Mouse (Mus musculus) C2C12 (cell line): Measurements from ENCODE around the gene Lrp1. TPM values are rescaled to one million over a fixed set of nuclear protein-coding genes. Genes with fewer than 3 reads are reported as not detected.

ENCODE experiments used
- H3K27me3 ChIP-seq: one replicate; pipeline ENCODE4 v1.6.1; 2011; ENCODE audit not compliant: control insufficient read depth, insufficient read depth, insufficient read length
- H3K36me3 ChIP-seq: one replicate; pipeline ENCODE4 v1.6.1; 2011; ENCODE audit not compliant: control insufficient read depth, insufficient read depth
- H3K4me3 ChIP-seq: one replicate; pipeline ENCODE4 v1.5.1; 2011; ENCODE audit warnings: mild to moderate bottlenecking, control low read depth; ENCODE audit not compliant: poor library complexity, insufficient read depth, severe bottlenecking
- H3K79me2 ChIP-seq: one replicate; pipeline ENCODE4 v1.6.1; 2011; ENCODE audit not compliant: control insufficient read depth, insufficient read depth
- H3K79me3 ChIP-seq: one replicate; pipeline ENCODE4 v1.6.1; 2011; ENCODE audit warnings: low read depth, control low read depth
- H3ac ChIP-seq: one replicate; pipeline ENCODE3; 2011; ENCODE audit warnings: low read depth; ENCODE audit not compliant: control insufficient read depth, insufficient read length
- CEBPB ChIP-seq: IDR thresholded peaks from one replicate; pipeline ENCODE4 v1.6.1; 2011; ENCODE audit warnings: low read depth, mild to moderate bottlenecking, control low read depth, moderate library complexity
- CTCF ChIP-seq: IDR thresholded peaks from one replicate; pipeline ENCODE4 v1.5.1; 2011; ENCODE audit not compliant: control insufficient read depth, insufficient read depth, insufficient read length
- FOSL1 ChIP-seq: IDR thresholded peaks from one replicate; pipeline ENCODE4 v1.8.0; 2011; ENCODE audit warnings: mild to moderate bottlenecking, low read length; ENCODE audit not compliant: poor library complexity, insufficient read depth, severe bottlenecking
- MAX ChIP-seq: IDR thresholded peaks from one replicate; pipeline ENCODE4 v1.6.1; 2011; ENCODE audit warnings: mild to moderate bottlenecking, control low read depth
- MYOD1 ChIP-seq: IDR thresholded peaks from one replicate; pipeline ENCODE4 v1.6.1; 2011; ENCODE audit warnings: low read depth; ENCODE audit not compliant: control insufficient read depth, insufficient read length
- MYOG ChIP-seq: IDR thresholded peaks from one replicate; pipeline ENCODE4 v1.6.1; 2011; ENCODE audit not compliant: control insufficient read depth, insufficient read length; ENCODE audit errors: extremely low read depth
- USF1 ChIP-seq: IDR thresholded peaks from one replicate; pipeline ENCODE4 v1.6.1; 2011; ENCODE audit warnings: low read depth, mild to moderate bottlenecking, control low read depth, moderate library complexity
- polyA plus RNA-seq: library from polyadenylated mRNA; unstranded; fragments of >200 nt; fragmentation: generic; extraction: Trizol; gene quantifications from one replicate; pipeline ENCODE4 v1.2.1, GENCODE M21; 2012; ENCODE audit warnings: missing spikeins

Gene Lrp1
- polyA plus RNA-seq, 1 experiment, result 190 TPM

- no peak overlapping the region for H3ac ChIP-seq
- H3K4me3 ChIP-seq, result no peak overlapping the region
- TF ChIP-seq MAX, result no peak
- TF ChIP-seq MYOG, result no peak
- no peak for TF ChIP-seq USF1
- no peak for TF ChIP-seq CTCF
- no peak for TF ChIP-seq MYOD1
- no peak for TF ChIP-seq CEBPB
- TF ChIP-seq FOSL1, result no peak
- H3K36me3 ChIP-seq, result peaks cover 6% of the 10 kb centered on the region
- H3K27me3 ChIP-seq, result no peaks in the 10 kb centered on the region
- H3K79me2 ChIP-seq, result peaks cover 23% of the 10 kb centered on the region
- H3K79me3 ChIP-seq, result peaks cover 21% of the 10 kb centered on the region
Measured at GRCm38 (mm10) chr10:127623439-127624216, 2.7 kb upstream of the Lrp1 start.

- Histone ChIP-seq H3K27me3 (no peaks in the 10 kb centered on the region), H3K4me3 (no peak overlapping the region)
Measured at GRCm38 (mm10) chr10:127622661-127623060, 1.7 kb upstream of the Lrp1 start.

GRCm38 (mm10) chr10:127622057-127622392, 1.1 kb upstream of the Lrp1 start:
- H3K79me3 ChIP-seq, result peaks cover 37% of the 10 kb centered on the region
- H3K27me3 ChIP-seq, result no peaks in the 10 kb centered on the region
- peaks cover 39% of the 10 kb centered on the region for H3K79me2 ChIP-seq
- H3K36me3 ChIP-seq, result peaks cover 12% of the 10 kb centered on the region
- no peak for TF ChIP-seq MYOG
- peak; percentile 47 for TF ChIP-seq CTCF
- H3K4me3 ChIP-seq, result peak overlapping the region; percentile 29
- peak overlapping the region; percentile 55 for H3ac ChIP-seq

More at GRCm38 (mm10) chr10:127622661-127623060, 1.7 kb upstream of the Lrp1 start:
- no peak for TF ChIP-seq USF1
- Histone ChIP-seq H3ac (no peak overlapping the region), H3K79me3 (peaks cover 31% of the 10 kb centered on the region), H3K79me2 (peaks cover 32% of the 10 kb centered on the region), H3K36me3 (peaks cover 12% of the 10 kb centered on the region)

- TF ChIP-seq USF1 (no peak), CTCF (no peak), CEBPB (no peak), MYOG (no peak), FOSL1 (peak; percentile 59), MYOD1 (no peak), MAX (peak; percentile 95)
- H3ac ChIP-seq, result peak overlapping the region; percentile 75
- peaks cover 39% of the 10 kb centered on the region for H3K79me3 ChIP-seq
- no peaks in the 10 kb centered on the region for H3K27me3 ChIP-seq
- H3K36me3 ChIP-seq, result peaks cover 12% of the 10 kb centered on the region
- H3K79me2 ChIP-seq, result peaks cover 44% of the 10 kb centered on the region
- peak overlapping the region; percentile 82 for H3K4me3 ChIP-seq
Measured at GRCm38 (mm10) chr10:127621191-127622056, 476 bp upstream of the Lrp1 start.

- H3ac ChIP-seq, result peak overlapping the region; percentile 87
- H3K36me3 ChIP-seq, result peaks cover 12% of the 10 kb centered on the region
- no peaks in the 10 kb centered on the region for H3K27me3 ChIP-seq
- peak overlapping the region; percentile 82 for H3K4me3 ChIP-seq
- H3K79me3 ChIP-seq, result peaks cover 43% of the 10 kb centered on the region
- TF ChIP-seq MYOD1, result no peak
- peaks cover 54% of the 10 kb centered on the region for H3K79me2 ChIP-seq
Measured at GRCm38 (mm10) chr10:127619941-127620405, 975 bp downstream of the Lrp1 start.

- H3K79me3 ChIP-seq, result peaks cover 51% of the 10 kb centered on the region
- H3K36me3 ChIP-seq, result peaks cover 12% of the 10 kb centered on the region
- peaks cover 61% of the 10 kb centered on the region for H3K79me2 ChIP-seq
- H3K27me3 ChIP-seq, result no peaks in the 10 kb centered on the region
- peak overlapping the region; percentile 84 for H3ac ChIP-seq
- H3K4me3 ChIP-seq, result peak overlapping the region; percentile 82
- TF ChIP-seq MYOD1 (no peak), CTCF (no peak), MYOG (no peak), USF1 (no peak), FOSL1 (no peak), MAX (no peak), CEBPB (no peak)
Measured at GRCm38 (mm10) chr10:127619119-127619721, 1.7 kb downstream of the Lrp1 start.
